Mouse (Mus musculus) CD4-positive naive resting alpha-beta T cell, adult 76 days (primary cell): Measurements from ENCODE around the gene 4930449I24Rik. TPM values are rescaled to one million over a fixed set of nuclear protein-coding genes. Genes with fewer than 3 reads are reported as not detected.

Experiments used
- total RNA-seq: library from RNA; stranded (reverse); gene quantifications from one replicate; pipeline ENCODE4 v1.2.4, GENCODE M21; 2023

The 4930449I24Rik gene
- total RNA-seq = not detected

DNA sequence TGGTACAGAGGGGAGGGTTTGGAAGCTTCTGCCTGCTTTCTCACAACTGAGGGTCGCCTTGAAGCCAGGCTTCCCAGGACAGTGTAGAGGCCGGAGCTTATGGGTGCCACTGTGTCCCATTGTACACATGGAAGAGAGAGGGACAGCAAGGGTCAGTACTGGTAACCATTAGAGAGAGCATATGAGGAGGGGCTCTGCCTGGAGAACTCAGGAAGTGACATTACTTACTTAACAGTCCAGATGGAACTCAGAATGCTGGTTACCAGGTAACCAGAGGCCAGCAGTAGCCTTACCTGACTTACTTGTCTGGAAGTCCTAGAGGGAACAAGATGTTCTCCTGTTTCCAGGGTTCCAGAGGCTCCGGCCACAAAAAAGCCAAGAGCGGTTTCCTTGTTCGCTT is at the start of gene 4930449I24Rik:
Gene 4930449I24Rik, plus strand, starts transcription at position 301 of the 400 bp plus-strand sequence.

DNA sequence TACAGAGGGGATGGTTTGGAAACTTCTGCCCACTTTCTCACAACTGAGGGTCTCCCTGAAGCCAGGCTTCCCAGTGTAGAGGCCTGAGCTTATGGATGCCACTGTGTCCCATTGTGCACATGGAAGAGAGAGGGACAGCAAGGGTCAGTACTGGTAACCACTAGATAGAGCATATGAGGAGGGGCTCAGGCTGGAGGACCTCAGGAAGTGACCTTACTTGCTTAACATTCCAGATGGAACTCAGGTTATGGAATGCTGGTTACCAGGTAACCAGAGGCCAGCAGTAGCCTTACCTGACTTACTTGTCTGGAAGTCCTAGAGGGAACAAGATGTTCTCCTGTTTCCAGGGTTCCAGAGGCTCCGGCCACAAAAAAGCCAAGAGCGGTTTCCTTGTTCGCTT is 20.5 kb upstream of the 4930449I24Rik start, which contains the start of gene Gm6408:
Gene Gm6408, plus strand, starts transcription at position 301 of the 400 bp plus-strand sequence.

DNA sequence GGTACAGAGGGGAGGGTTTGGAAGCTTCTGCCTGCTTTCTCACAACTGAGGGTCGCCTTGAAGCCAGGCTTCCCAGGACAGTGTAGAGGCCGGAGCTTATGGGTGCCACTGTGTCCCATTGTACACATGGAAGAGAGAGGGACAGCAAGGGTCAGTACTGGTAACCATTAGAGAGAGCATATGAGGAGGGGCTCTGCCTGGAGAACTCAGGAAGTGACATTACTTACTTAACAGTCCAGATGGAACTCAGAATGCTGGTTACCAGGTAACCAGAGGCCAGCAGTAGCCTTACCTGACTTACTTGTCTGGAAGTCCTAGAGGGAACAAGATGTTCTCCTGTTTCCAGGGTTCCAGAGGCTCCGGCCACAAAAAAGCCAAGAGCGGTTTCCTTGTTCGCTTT is 11.1 kb upstream of the 4930449I24Rik start, which contains the start of gene Gm6370:
Gene Gm6370, plus strand, starts transcription at position 301 of the 400 bp plus-strand sequence.

DNA sequence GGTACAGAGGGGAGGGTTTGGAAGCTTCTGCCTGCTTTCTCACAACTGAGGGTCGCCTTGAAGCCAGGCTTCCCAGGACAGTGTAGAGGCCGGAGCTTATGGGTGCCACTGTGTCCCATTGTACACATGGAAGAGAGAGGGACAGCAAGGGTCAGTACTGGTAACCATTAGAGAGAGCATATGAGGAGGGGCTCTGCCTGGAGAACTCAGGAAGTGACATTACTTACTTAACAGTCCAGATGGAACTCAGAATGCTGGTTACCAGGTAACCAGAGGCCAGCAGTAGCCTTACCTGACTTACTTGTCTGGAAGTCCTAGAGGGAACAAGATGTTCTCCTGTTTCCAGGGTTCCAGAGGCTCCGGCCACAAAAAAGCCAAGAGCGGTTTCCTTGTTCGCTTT is 11.6 kb downstream of the 4930449I24Rik start, which contains the start of gene Gm3402:
Gene Gm3402, plus strand, starts transcription at position 301 of the 400 bp plus-strand sequence.

DNA sequence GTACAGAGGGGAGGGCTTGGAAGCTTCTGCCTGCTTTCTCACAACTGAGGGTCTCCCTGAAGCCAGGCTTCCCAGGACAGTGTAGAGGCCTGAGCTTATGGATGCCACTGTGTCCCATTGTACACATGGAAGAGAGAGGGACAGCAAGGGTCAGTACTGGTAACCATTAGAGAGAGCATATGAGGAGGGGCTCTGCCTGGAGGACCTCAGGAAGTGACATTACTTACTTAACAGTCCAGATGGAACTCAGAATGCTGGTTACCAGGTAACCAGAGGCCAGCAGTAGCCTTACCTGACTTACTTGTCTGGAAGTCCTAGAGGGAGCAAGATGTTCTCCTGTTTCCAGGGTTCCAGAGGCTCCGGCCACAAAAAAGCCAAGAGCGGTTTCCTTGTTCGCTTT is 23.3 kb downstream of the 4930449I24Rik start, which contains the start of gene Gm3404:
Gene Gm3404, plus strand, starts transcription at position 301 of the 400 bp plus-strand sequence.

DNA sequence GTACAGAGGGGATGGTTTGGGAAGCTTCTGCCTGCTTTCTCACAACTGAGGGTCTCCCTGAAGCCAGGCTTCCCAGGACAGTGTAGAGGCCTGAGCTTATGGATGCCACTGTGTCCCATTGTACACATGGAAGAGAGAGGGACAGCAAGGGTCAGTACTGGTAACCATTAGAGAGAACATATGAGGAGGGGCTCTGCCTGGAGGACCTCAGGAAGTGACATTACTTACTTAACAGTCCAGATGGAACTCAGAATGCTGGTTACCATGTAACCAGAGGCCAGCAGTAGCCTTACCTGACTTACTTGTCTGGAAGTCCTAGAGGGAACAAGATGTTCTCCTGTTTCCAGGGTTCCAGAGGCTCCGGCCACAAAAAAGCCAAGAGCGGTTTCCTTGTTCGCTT is 35.1 kb downstream of the 4930449I24Rik start, which contains the start of gene Gm3409:
Gene Gm3409, plus strand, starts transcription at position 301 of the 400 bp plus-strand sequence.

Other genes starting within 250 kb of the 4930449I24Rik start
- gene Wasf3, start 117.4 kb upstream of the 4930449I24Rik start, total RNA-seq = not detected
- gene Gm6408, start 20.4 kb upstream of the 4930449I24Rik start, total RNA-seq = not detected
- gene Gm6370, start 11.0 kb upstream of the 4930449I24Rik start, total RNA-seq = not detected
- gene Gm3402, start 11.7 kb downstream of the 4930449I24Rik start, total RNA-seq = not detected
- gene Gm3404, start 23.4 kb downstream of the 4930449I24Rik start, total RNA-seq = not detected
- gene Gm3409, start 35.2 kb downstream of the 4930449I24Rik start, total RNA-seq = not detected
- not detected for gene Gm3415, start 53.7 kb downstream of the 4930449I24Rik start, total RNA-seq
- not detected for gene Gpr12, start 82.8 kb downstream of the 4930449I24Rik start, total RNA-seq